Mouse (Mus musculus) left cerebral cortex, postnatal 4 days (tissue): ENCODE data around the gene Fam185a. TPM values are rescaled to one million over a fixed set of nuclear protein-coding genes. Genes with fewer than 3 reads are reported as not detected.

Experiments used
- DNase-seq: peaks from one replicate; pipeline ENCODE4 v3.0.0-alpha.2; 2022
- intact Hi-C: fragments of 180-260 bp; cut with DNase I; formaldehyde crosslinking; loops from one replicate; pipeline ENCODE4 v1.15.1; 2025
- total RNA-seq, 2 experiments: library from RNA; stranded (reverse); gene quantifications; 2 replicates each; pipeline ENCODE4 v1.2.3; 2021

Gene Fam185a
- total RNA-seq, 2 experiments from 2014 or later = 11.4 to 13.9 TPM

DNA sequence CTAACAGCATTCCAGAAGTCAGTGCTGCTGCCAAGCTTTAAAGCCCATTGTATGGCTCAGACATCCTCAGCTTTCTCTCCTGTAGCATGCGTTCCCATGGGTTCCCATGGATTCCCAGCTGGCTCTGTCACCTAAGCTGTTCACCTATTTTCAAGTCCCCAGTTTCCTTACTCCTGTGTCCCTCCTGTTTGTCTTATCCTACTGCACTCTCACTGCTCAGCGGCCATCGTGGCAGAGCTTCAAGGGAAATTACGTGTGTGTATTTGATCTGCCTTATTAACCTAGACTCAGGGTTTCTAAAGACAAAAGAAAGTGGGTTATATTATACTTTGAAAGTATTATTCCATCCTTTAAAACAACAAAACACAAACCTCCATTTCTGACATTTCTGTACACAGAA, 64.4 kb downstream of the Fam185a start:
- intact Hi-C loops = no loop called here
- no peak for DNase-seq

- DNase-seq = no peak
- intact Hi-C loops = no loop called here
These were observed 66.7 kb downstream of the Fam185a start for GRCm38 (mm10) chr5:21491469-21491868.

DNA sequence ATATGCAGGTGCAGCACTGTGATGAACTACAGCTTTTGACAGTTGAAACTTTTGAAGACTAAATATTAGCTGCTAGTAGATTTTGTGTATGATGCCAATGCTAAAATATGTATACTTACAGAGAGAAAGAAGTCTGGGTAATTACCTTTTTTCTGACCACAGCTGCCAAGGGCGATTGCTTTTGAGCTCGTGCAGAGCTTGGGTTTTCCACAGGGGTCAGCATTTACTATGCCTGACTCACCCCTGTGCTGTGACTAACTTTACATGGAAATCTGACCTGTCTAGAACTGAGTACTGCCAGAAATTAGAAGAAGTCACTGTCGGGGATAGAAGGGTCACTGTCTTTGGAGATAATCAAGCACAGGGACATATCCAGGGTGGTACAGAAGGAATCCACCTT, 67.5 kb downstream of the Fam185a start:
- DNase-seq = no peak
- intact Hi-C loops = no loop called here

GRCm38 (mm10) chr5:21493294-21493999, 68.7 kb downstream of the Fam185a start:
- intact Hi-C loops = no loop called here
- DNase-seq = no peak

DNA sequence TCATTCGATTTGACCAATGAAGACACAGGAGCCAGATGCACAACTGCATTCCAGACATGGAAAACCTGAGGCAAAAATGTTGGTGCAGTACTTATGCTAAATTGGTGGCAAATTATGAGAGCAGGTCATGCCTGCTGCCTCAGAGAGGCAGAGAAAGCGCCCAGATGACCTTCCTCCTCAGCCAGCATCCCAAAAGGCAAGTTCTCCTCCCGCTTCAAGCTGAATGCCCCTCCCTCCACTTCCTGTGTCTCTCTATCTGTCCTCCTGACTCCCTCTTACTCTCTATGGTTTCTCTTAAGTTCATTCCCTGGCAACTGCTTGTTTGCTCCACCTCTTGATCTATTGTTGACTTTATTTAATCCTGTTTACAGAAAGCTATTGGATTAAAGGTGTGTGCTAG, 70.0 kb downstream of the Fam185a start:
- intact Hi-C loops = no loop called here
- no peak for DNase-seq

DNA sequence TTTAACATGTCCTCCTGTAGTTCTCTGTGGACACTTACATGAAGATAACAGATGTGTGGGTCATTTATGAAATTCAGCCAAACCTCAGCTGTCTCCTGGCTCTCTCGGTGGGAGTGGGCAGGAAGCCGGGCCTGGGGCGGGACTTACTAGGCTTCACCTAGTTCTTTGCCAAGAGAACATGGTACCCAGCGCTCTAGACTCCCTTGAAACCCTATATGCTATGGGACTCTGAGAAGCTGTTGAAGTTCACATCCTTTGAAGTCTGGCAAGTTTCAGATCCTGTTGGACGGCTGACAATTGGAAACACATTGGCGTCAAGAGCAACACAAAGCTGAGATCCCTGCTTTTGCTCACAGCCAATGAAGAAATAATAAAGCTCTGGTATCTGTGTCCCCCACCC, 71.6 kb downstream of the Fam185a start:
- peak; percentile 64 for DNase-seq
- intact Hi-C loops = no loop called here

GRCm38 (mm10) chr5:21496881-21497280, 72.1 kb downstream of the Fam185a start:
- intact Hi-C loops = no loop called here
- no peak for DNase-seq

- intact Hi-C loops = no loop called here
- DNase-seq = no peak
These were observed 73.7 kb downstream of the Fam185a start for GRCm38 (mm10) chr5:21498490-21498889.

GRCm38 (mm10) chr5:21498925-21499324, 74.2 kb downstream of the Fam185a start:
- intact Hi-C loops = no loop called here
- no peak for DNase-seq

DNA sequence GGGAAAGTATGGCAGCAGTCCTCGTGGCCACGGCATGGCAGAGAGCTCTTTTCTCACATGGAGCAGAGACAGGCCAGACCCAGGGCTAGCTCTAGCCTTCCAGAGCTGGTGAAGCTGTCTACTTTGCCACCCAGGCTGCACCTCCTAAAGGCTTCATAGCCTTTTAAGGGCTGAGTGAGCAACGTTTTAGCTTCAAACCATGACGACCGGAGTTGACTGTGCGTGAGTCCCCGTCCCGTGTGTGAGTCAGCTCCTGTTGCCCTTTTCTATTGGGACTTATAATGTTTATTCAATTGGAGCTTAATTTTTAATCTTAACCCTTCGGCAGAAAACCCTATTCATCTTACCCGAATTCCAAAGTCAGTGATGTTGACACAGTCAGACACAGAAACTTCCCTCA, 75.4 kb downstream of the Fam185a start:
- intact Hi-C loops = no loop called here
- DNase-seq = no peak

DNA sequence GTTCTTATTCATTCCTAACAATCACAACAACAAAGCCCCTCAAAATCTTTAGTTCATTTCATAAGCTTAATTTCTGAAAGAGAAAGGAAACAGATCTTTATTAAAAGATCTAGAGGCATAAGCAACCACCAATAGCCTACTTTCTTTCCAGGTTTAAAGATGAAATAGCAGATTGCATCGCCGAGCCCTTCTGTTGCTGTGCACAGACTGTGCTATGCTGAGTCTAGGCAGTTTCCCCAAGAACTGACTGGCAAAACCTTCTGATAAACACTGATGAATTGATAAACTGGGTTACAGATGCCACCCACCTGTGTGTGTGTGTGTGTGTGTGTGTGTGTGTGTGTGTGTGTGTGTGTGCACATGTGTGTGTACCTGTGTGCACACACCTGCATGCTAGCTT, 76.2 kb downstream of the Fam185a start:
- DNase-seq = no peak
- intact Hi-C loops = no loop called here

GRCm38 (mm10) chr5:21502936-21503610, 78.3 kb downstream of the Fam185a start:
- intact Hi-C loops = no loop called here
- DNase-seq = no peak

GRCm38 (mm10) chr5:21505159-21505558, 80.4 kb downstream of the Fam185a start:
- intact Hi-C loops = no loop called here
- no peak for DNase-seq

DNA sequence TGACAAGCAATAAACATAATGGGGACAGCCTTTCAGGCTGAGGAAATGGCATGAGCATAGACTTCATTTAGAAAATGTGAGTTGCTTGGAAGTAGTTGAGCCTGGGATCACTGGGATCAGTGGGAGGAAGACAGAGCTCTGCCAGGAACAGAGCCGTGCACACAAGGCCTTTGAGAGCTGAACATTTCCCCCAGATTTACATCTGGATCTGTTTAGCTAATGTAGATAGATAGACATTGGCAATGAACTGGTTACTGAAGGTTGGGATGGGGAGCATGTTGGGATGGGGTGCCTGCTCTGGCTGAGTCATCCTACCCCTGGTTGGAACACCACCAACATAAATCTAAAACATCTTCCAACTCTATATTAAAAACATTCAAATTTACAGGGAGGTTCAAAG, 82.1 kb downstream of the Fam185a start:
- no peak for DNase-seq
- intact Hi-C loops = no loop called here

GRCm38 (mm10) chr5:21509801-21510200, 85.0 kb downstream of the Fam185a start:
- no peak for DNase-seq
- intact Hi-C loops = no loop called here

DNA sequence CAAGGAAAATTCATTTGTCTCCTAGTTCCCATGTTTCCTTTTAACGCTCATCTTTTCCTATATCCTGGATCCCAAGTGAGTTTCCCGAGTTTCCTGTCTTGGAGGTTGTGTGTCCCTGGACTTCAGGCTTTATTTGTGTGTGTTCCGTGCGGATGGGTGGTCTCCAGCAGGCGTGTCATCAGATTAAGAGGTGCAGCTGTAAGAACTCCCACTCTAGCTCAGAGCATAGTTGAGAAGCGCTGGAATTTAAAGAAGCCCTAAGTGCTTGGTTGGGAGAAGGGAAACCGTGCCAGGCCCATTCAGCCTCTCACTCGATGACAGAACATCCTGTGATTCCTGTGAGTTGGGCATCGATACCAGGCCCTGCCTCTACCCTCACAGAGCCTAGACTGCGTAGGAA, 88.6 kb downstream of the Fam185a start:
- intact Hi-C loops = no loop called here
- no peak for DNase-seq

DNA sequence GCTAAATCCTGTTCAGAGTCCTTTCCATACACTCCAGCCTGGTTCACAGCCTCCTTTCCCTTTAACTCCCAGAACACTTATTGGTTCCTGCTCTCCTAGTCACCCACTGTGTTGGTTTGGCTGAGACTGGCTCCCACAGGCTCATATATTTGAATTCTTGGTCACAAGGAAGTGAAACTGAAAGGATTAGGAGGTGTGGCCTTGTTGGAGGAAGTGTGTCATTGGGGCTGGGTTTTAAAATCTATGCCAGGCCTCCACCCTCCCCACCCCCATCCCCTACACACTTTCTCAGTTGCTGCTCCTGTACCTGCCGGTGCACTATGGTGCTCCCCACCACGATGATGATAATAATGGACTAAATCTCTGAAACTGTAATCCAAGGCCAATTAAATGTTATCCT, 92.8 kb downstream of the Fam185a start:
- DNase-seq = no peak
- intact Hi-C loops = no loop called here

- intact Hi-C loops = no loop called here
- DNase-seq = no peak
These were observed 93.4 kb downstream of the Fam185a start for GRCm38 (mm10) chr5:21518207-21518606.

- no peak for DNase-seq
- intact Hi-C loops = no loop called here
These were observed 94.4 kb downstream of the Fam185a start for GRCm38 (mm10) chr5:21519166-21519565.

GRCm38 (mm10) chr5:21526835-21527485, 102.2 kb downstream of the Fam185a start:
- intact Hi-C loops = no loop called here
- DNase-seq = no peak

GRCm38 (mm10) chr5:21527488-21527911, 102.7 kb downstream of the Fam185a start:
- no peak for DNase-seq
- intact Hi-C loops = no loop called here
